Mouse (Mus musculus): Measurements from ENCODE around the gene Tas2r108. TPM values are rescaled to one million over a fixed set of nuclear protein-coding genes. Genes with fewer than 3 reads are reported as not detected.

Tas2r108 gene
- total RNA-seq (2023) = under 1 TPM in 1 of 2 experiments, not detected in 1; 0.42 TPM

GRCm38 (mm10) chr6:40493229-40493628, at the start of gene Tas2r108:
Gene Tas2r108 (plus strand): TSS chr6:40493529.

GRCm38 (mm10) chr6:40470916-40471719, 22.2 kb upstream of the Tas2r108 start, which contains the start of gene Ssbp1:
Gene Ssbp1 (plus strand): TSS chr6:40471352.

GRCm38 (mm10) chr6:40490933-40491332, 2.4 kb upstream of the Tas2r108 start, which contains the start of gene Tas2r137:
Gene Tas2r137 (plus strand): TSS chr6:40491233.

GRCm38 (mm10) chr6:40519408-40519807, 26.1 kb downstream of the Tas2r108 start, which contains the start of gene Prss37:
Gene Prss37 (minus strand): TSS chr6:40519508.

Other genes starting within 250 kb of the Tas2r108 start
- gene Agk, start 168.4 kb upstream of the Tas2r108 start, total RNA-seq (2023) = 1 to 10 TPM; 7.0 to 9.4 TPM
- gene E330009J07Rik, start 57.4 kb upstream of the Tas2r108 start, total RNA-seq (2023) = 10 to 100 TPM; 16.4 to 16.8 TPM
- gene Wee2, start 54.4 kb upstream of the Tas2r108 start, total RNA-seq (2023) = not detected
- 10 to 100 TPM; 23.6 to 29.4 TPM for gene Ssbp1, start 22.2 kb upstream of the Tas2r108 start, total RNA-seq (2023)
- gene Tas2r137, start 2.3 kb upstream of the Tas2r108 start, total RNA-seq (2023) = not detected
- not detected for gene Prss37, start 26.0 kb downstream of the Tas2r108 start, total RNA-seq (2023)
- gene Olfr461, start 61.5 kb downstream of the Tas2r108 start, total RNA-seq (2023) = under 1 TPM; 0.15 to 0.20 TPM
- not detected for gene Olfr460, start 76.0 kb downstream of the Tas2r108 start, total RNA-seq (2023)
- 100 to 1,000 TPM; 158 to 175 TPM for gene Clec5a, start 92.3 kb downstream of the Tas2r108 start, total RNA-seq (2023)
- not detected for gene Tas2r138, start 119.8 kb downstream of the Tas2r108 start, total RNA-seq (2023)
- 100 to 1,000 TPM; 101 to 129 TPM for gene Mgam, start 135.3 kb downstream of the Tas2r108 start, total RNA-seq (2023)